Mouse (Mus musculus) G1E (cell line): ENCODE results near the gene Gja5. TPM values are rescaled to one million over a fixed set of nuclear protein-coding genes. Genes with fewer than 3 reads are reported as not detected.

Source experiments
- ATAC-seq: 2 replicates; pipeline ENCODE4 v1.8.0; 2016; ENCODE audit warnings: mild to moderate bottlenecking; ENCODE audit not compliant: insufficient number of reproducible peaks, poor library complexity, low FRiP score, severe bottlenecking; ENCODE audit errors: extremely low read depth
- DNase-seq: peaks from one replicate; pipeline ENCODE4 v3.0.0; 2012; ENCODE audit warnings: low spot score
- H3K27me3 ChIP-seq: 2 replicates; pipeline ENCODE4 v1.6.1; 2012; ENCODE audit warnings: mild to moderate bottlenecking, low read length, inconsistent platforms; ENCODE audit not compliant: insufficient read depth
- H3K36me3 ChIP-seq: replicated peaks from 2 replicates; pipeline ENCODE3; 2012; ENCODE audit warnings: mild to moderate bottlenecking, inconsistent platforms
- H3K4me1 ChIP-seq: 2 replicates; pipeline ENCODE4 v1.6.1; 2012; ENCODE audit warnings: low read depth, low read length, inconsistent platforms, mixed read lengths; ENCODE audit not compliant: insufficient read depth
- H3K4me3 ChIP-seq: 2 replicates; pipeline ENCODE4 v1.5.1; 2012; ENCODE audit warnings: low read depth, mild to moderate bottlenecking, inconsistent platforms, low read length, moderate library complexity, mixed read lengths
- H3K9me3 ChIP-seq: replicated peaks from 2 replicates; pipeline ENCODE4 v1.6.1; 2012; ENCODE audit warnings: inconsistent platforms
- CTCF ChIP-seq: IDR thresholded peaks from 2 replicates; pipeline ENCODE4 v1.5.1; 2012; ENCODE audit warnings: low read depth, low read length, inconsistent platforms, mixed read lengths
- GATA1 ChIP-seq: IDR thresholded peaks from 2 replicates; pipeline ENCODE4 v1.6.1; 2012; ENCODE audit warnings: borderline replicate concordance, low read length, inconsistent platforms, mixed read lengths
- GATA2 ChIP-seq: IDR thresholded peaks from 2 replicates; pipeline ENCODE4 v1.6.1; 2012; ENCODE audit warnings: low read depth, low read length, inconsistent platforms, borderline replicate concordance
- POLR2AphosphoS5 ChIP-seq: IDR thresholded peaks from 2 replicates; pipeline ENCODE4 v1.6.1; 2012; ENCODE audit warnings: low read depth, low read length, inconsistent platforms; ENCODE audit not compliant: insufficient replicate concordance
- TAL1 ChIP-seq: conservative IDR thresholded peaks from 2 replicates; pipeline ENCODE4 v1.6.1; 2012; ENCODE audit warnings: low read depth, low read length, inconsistent platforms, mixed read lengths
- polyA plus RNA-seq: library from polyadenylated mRNA; stranded (reverse); fragments of >175 nt; gene quantifications from 2 replicates; pipeline ENCODE4 v1.2.3, GENCODE M21; 2012
- total RNA-seq, 2 experiments: library from RNA; stranded (forward) in 1 of 2; stranded (reverse) in 1 of 2; fragments of 200-1000 nt in 1 of 2; fragments of >200 nt in 1 of 2; fragmentation: Nextera tagmentation in 1 of 2; gene quantifications; 2 replicates each; pipeline ENCODE4 v1.2.3; 2014 to 2017

Gene Gja5
- total RNA-seq (2014; fragmentation: Nextera tagmentation) (not detected in 2 replicates), total RNA-seq (2017) (0.05 TPM in 1 of 2 replicates, not detected in the other), polyA plus RNA-seq (0.02 TPM in 2 replicates)

- peaks cover 23% of the 10 kb centered on the region for H3K4me1 ChIP-seq
- peaks cover 31% of the 10 kb centered on the region for H3K36me3 ChIP-seq
- ATAC-seq = no peak
- no peak for DNase-seq
- H3K4me3 ChIP-seq = peak within 1 kb of the TSS; percentile 99
- H3K9me3 ChIP-seq = no peaks in the 10 kb centered on the region
- H3K27me3 ChIP-seq = no peaks in the 10 kb centered on the region
- TF ChIP-seq POLR2AphosphoS5 (no peak), GATA1 (no peak), CTCF (no peak), GATA2 (no peak), TAL1 (no peak)
Observed at GRCm38 (mm10) chr3:96904393-96904792, at the start of gene Gja5. TSS of gene Gja5 (plus strand) at chr3:96904693.

DNA sequence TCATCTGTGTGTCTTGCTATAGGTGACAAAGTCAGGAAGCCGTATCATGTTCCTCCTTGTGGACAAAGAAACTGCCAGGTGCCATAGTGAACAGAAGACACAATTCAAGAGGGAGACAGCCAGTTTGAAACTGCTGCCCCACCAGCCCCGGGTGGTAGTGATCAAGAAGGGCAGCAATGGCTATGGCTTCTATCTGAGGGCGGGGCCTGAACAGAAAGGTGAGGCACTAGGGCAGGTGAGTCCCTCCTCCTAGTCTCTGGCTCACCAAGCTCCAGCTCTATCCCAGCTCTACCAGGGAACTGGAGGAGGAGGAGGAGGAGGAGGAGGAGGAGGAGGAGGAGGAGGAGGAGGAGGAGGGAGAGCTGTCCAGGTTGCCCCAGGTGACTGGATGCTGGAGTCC is 48.7 kb upstream of the Gja5 start:
- H3K4me3 ChIP-seq = no peak overlapping the region
- DNase-seq (no peak), ATAC-seq (no peak)
- peaks cover 17% of the 10 kb centered on the region for H3K36me3 ChIP-seq
- no peaks in the 10 kb centered on the region for H3K9me3 ChIP-seq
- H3K4me1 ChIP-seq = peaks cover 6% of the 10 kb centered on the region
- peaks cover 4% of the 10 kb centered on the region; the same call in 1 of the 2 replicates for H3K27me3 ChIP-seq
- no peak for TF ChIP-seq GATA1
- no peak for TF ChIP-seq TAL1
- no peak for TF ChIP-seq POLR2AphosphoS5
- no peak for TF ChIP-seq GATA2
- TF ChIP-seq CTCF = no peak

GRCm38 (mm10) chr3:96860498-96860897 is 44.0 kb upstream of the Gja5 start:
- DNase-seq (no peak), ATAC-seq (no peak)
- no peak for TF ChIP-seq POLR2AphosphoS5
- no peak for TF ChIP-seq GATA2
- no peak for TF ChIP-seq TAL1
- no peak for TF ChIP-seq GATA1
- H3K27me3 ChIP-seq = no peaks in the 10 kb centered on the region
- peaks cover 19% of the 10 kb centered on the region for H3K36me3 ChIP-seq
- no peaks in the 10 kb centered on the region for H3K4me1 ChIP-seq
- no peaks in the 10 kb centered on the region for H3K9me3 ChIP-seq
- H3K4me3 ChIP-seq = no peak overlapping the region

DNA sequence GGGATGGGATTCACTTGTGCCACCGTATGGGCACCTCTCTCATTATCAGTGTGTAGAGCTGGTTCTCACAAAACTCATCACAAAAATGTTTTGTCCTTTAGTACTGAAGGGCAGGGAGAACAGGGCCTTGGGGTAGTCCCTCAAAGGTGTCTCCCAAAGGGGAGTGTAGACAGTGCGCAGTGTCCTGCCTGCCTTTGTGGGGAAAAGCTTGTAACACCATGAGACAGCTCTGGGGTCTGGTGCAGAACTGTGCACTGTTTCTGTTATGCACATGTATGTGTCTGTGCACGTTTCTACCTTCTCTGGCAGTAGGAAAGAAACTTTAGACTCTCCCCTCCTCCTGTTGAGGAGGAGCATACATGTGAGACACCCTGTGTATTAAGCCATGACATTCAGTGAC is 36.6 kb upstream of the Gja5 start:
- Histone ChIP-seq H3K36me3 (peaks cover 52% of the 10 kb centered on the region), H3K9me3 (no peaks in the 10 kb centered on the region), H3K27me3 (no peaks in the 10 kb centered on the region), H3K4me1 (no peaks in the 10 kb centered on the region), H3K4me3 (no peak overlapping the region)
- ATAC-seq (no peak), DNase-seq (no peak)
- TF ChIP-seq POLR2AphosphoS5 = no peak
- TF ChIP-seq CTCF = no peak
- no peak for TF ChIP-seq GATA2
- no peak for TF ChIP-seq GATA1
- no peak for TF ChIP-seq TAL1

DNA sequence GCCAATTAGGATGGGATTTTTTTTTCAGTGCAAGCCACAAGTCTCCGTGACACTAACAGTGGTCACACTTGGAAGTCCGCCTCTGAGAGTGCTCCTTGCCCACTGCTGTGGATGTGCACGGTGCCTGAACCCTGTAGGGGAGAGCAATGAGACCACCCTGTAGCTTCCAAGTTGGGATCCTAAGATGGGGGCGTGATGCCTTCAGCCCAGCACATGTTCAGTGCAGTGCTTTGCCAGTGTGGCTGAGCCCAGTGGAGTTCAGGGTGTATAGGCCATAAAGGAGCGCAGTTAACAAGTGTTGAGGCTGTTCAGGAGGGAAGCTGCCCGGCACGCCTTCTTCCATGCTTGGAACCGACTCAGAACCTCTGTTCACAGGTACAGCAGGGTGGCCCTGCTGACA is 35.9 kb upstream of the Gja5 start:
- ATAC-seq = no peak
- H3K27me3 ChIP-seq = no peaks in the 10 kb centered on the region
- no peak overlapping the region for H3K4me3 ChIP-seq
- no peak for DNase-seq
- no peak for TF ChIP-seq POLR2AphosphoS5
- no peaks in the 10 kb centered on the region for H3K4me1 ChIP-seq
- H3K9me3 ChIP-seq = no peaks in the 10 kb centered on the region
- peaks cover 59% of the 10 kb centered on the region for H3K36me3 ChIP-seq

- no peak for DNase-seq
- Histone ChIP-seq H3K4me1 (no peaks in the 10 kb centered on the region), H3K36me3 (peaks cover 64% of the 10 kb centered on the region), H3K4me3 (no peak overlapping the region), H3K27me3 (no peaks in the 10 kb centered on the region), H3K9me3 (no peaks in the 10 kb centered on the region)
- ATAC-seq = no peak
- TF ChIP-seq POLR2AphosphoS5 = no peak
- TF ChIP-seq GATA1 = no peak
- no peak for TF ChIP-seq TAL1
- no peak for TF ChIP-seq CTCF
- no peak for TF ChIP-seq GATA2
Observed at GRCm38 (mm10) chr3:96869091-96869490, 35.4 kb upstream of the Gja5 start.

DNA sequence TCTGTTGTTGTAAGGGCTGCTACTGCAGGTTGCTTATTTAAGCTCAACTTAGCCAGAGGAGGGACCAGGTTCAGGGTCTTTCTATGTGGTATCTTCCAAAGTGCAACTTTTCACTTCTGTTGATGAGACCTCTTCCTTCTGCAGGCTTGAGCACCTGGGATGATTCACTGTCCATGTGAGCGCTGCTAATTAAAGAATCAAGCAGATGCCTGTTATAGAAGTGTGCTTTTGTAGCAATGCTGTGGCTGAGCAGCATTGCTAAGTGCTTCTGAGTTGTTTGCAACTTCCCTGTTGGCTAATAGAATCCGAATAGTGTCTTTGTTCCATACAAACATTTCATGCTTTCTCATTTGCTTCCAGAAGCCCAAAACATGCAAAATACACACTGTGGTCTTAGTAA is 34.2 kb upstream of the Gja5 start:
- no peaks in the 10 kb centered on the region for H3K27me3 ChIP-seq
- H3K4me1 ChIP-seq = no peaks in the 10 kb centered on the region
- no peak for DNase-seq
- no peak for ATAC-seq
- H3K9me3 ChIP-seq = no peaks in the 10 kb centered on the region
- H3K4me3 ChIP-seq = no peak overlapping the region
- no peak for TF ChIP-seq CTCF
- no peak for TF ChIP-seq TAL1
- no peak for TF ChIP-seq GATA2
- TF ChIP-seq GATA1 = no peak
- peaks cover 75% of the 10 kb centered on the region for H3K36me3 ChIP-seq
